9 mouse cellular contexts compared by ENCODE assay signal in genomic region chr6:89498764-89499516, GRCm38 (mm10).
DNase-seq lines count a peak whose midpoint lies in the region; ATAC-seq and TF ChIP-seq lines count a peak whose summit lies in the region.
"Had no signal": no experiment of that assay in that cellular context is flagged by ENCODE, and none has a peak within 500 bp of the region (broad histone marks: within the 10 kb centered on the region; RNA-seq: fewer than 3 reads in every experiment).

No protein-coding gene starts in this region.

- peaks cover 16% of the 10 kb centered on the region for H3K4me1 ChIP-seq in forebrain, embryonic 10.5 days
- H3K4me1 ChIP-seq in forebrain, embryonic 12.5 days: peaks cover 5% of the 10 kb centered on the region; the same call in 1 of the 2 replicates
- H3K4me1 ChIP-seq in midbrain, embryonic 10.5 days: peaks cover 13% of the 10 kb centered on the region
- no peaks in the 10 kb centered on the region for H3K4me1 ChIP-seq in midbrain, embryonic 11.5 days (ENCODE audit: control insufficient read depth, insufficient read depth, low read length)
- no peaks in the 10 kb centered on the region for H3K4me1 ChIP-seq in midbrain, postnatal 0 days (ENCODE audit: insufficient read depth, low read length)
- H3K4me1 ChIP-seq: liver, embryonic 13.5 days had no signal

- WGBS in forebrain, embryonic 10.5 days: 60% methylated on average over 6 of the region's 6 CpGs
- WGBS in forebrain, embryonic 12.5 days: 56% methylated on average over 6 of the region's 6 CpGs
- WGBS in midbrain, embryonic 10.5 days: 70% methylated on average over 6 of the region's 6 CpGs
- WGBS in midbrain, embryonic 11.5 days: 64% methylated on average over 6 of the region's 6 CpGs
- WGBS in midbrain, postnatal 0 days: 49% methylated on average over 6 of the region's 6 CpGs

- H3K9me3 ChIP-seq in forebrain, embryonic 10.5 days: no peaks in the 10 kb centered on the region
- no peaks in the 10 kb centered on the region for H3K9me3 ChIP-seq in forebrain, embryonic 12.5 days
- H3K9me3 ChIP-seq in midbrain, embryonic 10.5 days (replicated peaks): no peaks in the 10 kb centered on the region
- H3K9me3 ChIP-seq in midbrain, embryonic 11.5 days (ENCODE audit: control insufficient read depth, low read length): no peaks in the 10 kb centered on the region
- H3K9me3 ChIP-seq in midbrain, postnatal 0 days (ENCODE audit: low read length): no peaks in the 10 kb centered on the region
- H3K9me3 ChIP-seq: liver, embryonic 13.5 days had no signal

- H3K36me3 ChIP-seq in forebrain, embryonic 10.5 days (replicated peaks): no peaks in the 10 kb centered on the region
- H3K36me3 ChIP-seq in forebrain, embryonic 12.5 days (replicated peaks): no peaks in the 10 kb centered on the region
- H3K36me3 ChIP-seq in midbrain, embryonic 10.5 days: no peaks in the 10 kb centered on the region
- H3K36me3 ChIP-seq in midbrain, embryonic 11.5 days (ENCODE audit: control insufficient read depth, insufficient read depth, low read length): no peaks in the 10 kb centered on the region
- H3K36me3 ChIP-seq in midbrain, postnatal 0 days (ENCODE audit: insufficient read depth, low read length): no peaks in the 10 kb centered on the region
- H3K36me3 ChIP-seq: liver, embryonic 13.5 days had no signal

- no peak overlapping the region for H3K9ac ChIP-seq in forebrain, embryonic 12.5 days
- no peak overlapping the region for H3K9ac ChIP-seq in midbrain, embryonic 11.5 days (ENCODE audit: low read length)
- H3K9ac ChIP-seq in midbrain, postnatal 0 days (replicated peaks; ENCODE audit: low read length, poor library complexity, severe bottlenecking): no peak overlapping the region
- H3K9ac ChIP-seq: liver, embryonic 13.5 days had no signal

- H3K4me2 ChIP-seq in forebrain, embryonic 12.5 days: no peak overlapping the region
- no peak overlapping the region for H3K4me2 ChIP-seq in midbrain, embryonic 11.5 days
- no peak overlapping the region for H3K4me2 ChIP-seq in midbrain, postnatal 0 days (ENCODE audit: low read depth, low read length, poor library complexity, severe bottlenecking)
- H3K4me2 ChIP-seq: liver, embryonic 13.5 days had no signal

- H3K27me3 ChIP-seq in forebrain, embryonic 10.5 days (ENCODE audit: poor library complexity, severe bottlenecking): no peaks in the 10 kb centered on the region
- no peaks in the 10 kb centered on the region for H3K27me3 ChIP-seq in forebrain, embryonic 12.5 days
- no peaks in the 10 kb centered on the region for H3K27me3 ChIP-seq in midbrain, embryonic 10.5 days (ENCODE audit: low read depth, poor library complexity, severe bottlenecking)
- no peaks in the 10 kb centered on the region for H3K27me3 ChIP-seq in midbrain, embryonic 11.5 days (ENCODE audit: control insufficient read depth, insufficient read depth, low read length)
- H3K27me3 ChIP-seq in midbrain, postnatal 0 days (ENCODE audit: insufficient read depth, low read length): no peaks in the 10 kb centered on the region
- H3K27me3 ChIP-seq: liver, embryonic 13.5 days had no signal

- intact Hi-C loops in heart, postnatal 36 days (cut with DNase I): no loop called here

- TF ChIP-seq CTCF in midbrain, postnatal 0 days (IDR thresholded peaks at IDR 0.05): 0 out of 2 replicates have a peak, but pooled peaks have one; percentile 12

- no peak for ATAC-seq in forebrain, embryonic 12.5 days (ENCODE audit: low FRiP score)
- no peak for ATAC-seq in midbrain, embryonic 11.5 days (ENCODE audit: low FRiP score)
- ATAC-seq in midbrain, postnatal 0 days (ENCODE audit: low FRiP score): no peak
- no peak for ATAC-seq in megakaryocyte, adult 5-6 weeks (ENCODE audit: poor library complexity, severe bottlenecking)

- no peak for DNase-seq in forebrain, embryonic 10.5 days (ENCODE audit: extremely low spot score, low spot score)
- no peak for DNase-seq in midbrain, embryonic 10.5 days (ENCODE audit: low spot score)
- DNase-seq in midbrain, embryonic 11.5 days (ENCODE audit: low spot score, missing footprints): no peak
- DNase-seq in heart, postnatal 36 days: peak; percentile 4 to 8
- DNase-seq in midbrain, postnatal 0 days (ENCODE audit: low spot score): peak; percentile 21
- DNase-seq in embryo, embryonic 10 days (ENCODE audit: low spot score): no peak
- DNase-seq: liver, embryonic 13.5 days had no signal

- H3K4me3 ChIP-seq in forebrain, embryonic 10.5 days: no peak overlapping the region
- H3K4me3 ChIP-seq in forebrain, embryonic 12.5 days (replicated peaks): no peak overlapping the region
- H3K4me3 ChIP-seq in midbrain, embryonic 10.5 days: no peak overlapping the region
- H3K4me3 ChIP-seq in midbrain, embryonic 11.5 days (ENCODE audit: low read depth, low read length): no peak overlapping the region
- H3K4me3 ChIP-seq in midbrain, postnatal 0 days (ENCODE audit: low read depth, low read length): no peak overlapping the region
- H3K4me3 ChIP-seq: liver, embryonic 13.5 days had no signal

- 0 out of 2 replicates have a peak overlapping the region, but pooled peaks have one; percentile 12 for H3K27ac ChIP-seq in forebrain, embryonic 10.5 days
- H3K27ac ChIP-seq in forebrain, embryonic 12.5 days: no peak overlapping the region
- H3K27ac ChIP-seq in midbrain, embryonic 10.5 days (replicated peaks): peak overlapping the region; percentile 28; the same call in 1 of the 2 replicates
- no peak overlapping the region for H3K27ac ChIP-seq in midbrain, embryonic 11.5 days (ENCODE audit: low read depth, low read length)
- no peak overlapping the region for H3K27ac ChIP-seq in midbrain, postnatal 0 days (ENCODE audit: low read depth, low read length)
- H3K27ac ChIP-seq: liver, embryonic 13.5 days had no signal

Comparison
In these comparisons a context has a peak if more than half of its experiments do, and no peak if none do; other contexts are left out.
1. DNase-seq: peak in heart, postnatal 36 days (2 of 2) and midbrain, postnatal 0 days (single experiment); none in forebrain, embryonic 10.5 days (single experiment), midbrain, embryonic 10.5 days (single experiment), midbrain, embryonic 11.5 days (single experiment) and embryo, embryonic 10 days (single experiment).
2. H3K27ac ChIP-seq: peak in forebrain, embryonic 10.5 days (single experiment) and midbrain, embryonic 10.5 days (single experiment); none in forebrain, embryonic 12.5 days (single experiment), midbrain, embryonic 11.5 days (single experiment) and midbrain, postnatal 0 days (single experiment).